Mouse (Mus musculus): ENCODE results near the gene Nipal3. TPM values are rescaled to one million over a fixed set of nuclear protein-coding genes. Genes with fewer than 3 reads are reported as not detected.
A peak's percentile ranks its signal among the peaks of the same experiment; 100 is the strongest.

The Nipal3 gene
- polyA plus RNA-seq (2014; fragmentation: Nextera tagmentation; extraction: Ambion mirVana), result 2.6 and 4.2 TPM in 2 replicates

GRCm38 (mm10) chr4:135494521-135495396, at the start of gene Nipal3, which contains the start of gene Stpg1:
TSS of gene Nipal3 (minus strand) at chr4:135495038.
TSS of gene Stpg1 (plus strand) at chr4:135494790.
- Histone ChIP-seq H3K4me3 (ENCODE audit: low read depth, low read length) (peak within 1 kb of the TSS; percentile 71), H3K27me3 (ENCODE audit: control insufficient read depth, insufficient read depth, low read length) (no peaks in the 10 kb centered on the region; the same call in 1 of the 2 replicates), H3K4me2 (peak within 1 kb of the TSS; percentile 100), H3K9ac (ENCODE audit: low read length) (peak within 1 kb of the TSS; percentile 49), H3K9me3 (ENCODE audit: control insufficient read depth, low read length) (no peaks in the 10 kb centered on the region), H3K4me1 (ENCODE audit: control insufficient read depth, insufficient read depth, low read length) (peaks cover 13% of the 10 kb centered on the region; the same call in 1 of the 2 replicates), H3K27ac (ENCODE audit: low read depth, low read length) (no peak within 1 kb of the TSS), H3K36me3 (ENCODE audit: control insufficient read depth, insufficient read depth, low read length) (no peaks in the 10 kb centered on the region)
- peak; percentile 97 for DNase-seq (ENCODE audit: low spot score, missing footprints)
- WGBS, result under 1% methylated on average over 53 of the region's 53 CpGs
- peak; percentile 93 for ATAC-seq (ENCODE audit: low FRiP score)

- H3K9ac ChIP-seq (ENCODE audit: low read length), result no peak overlapping the region
- peaks cover 21% of the 10 kb centered on the region for H3K4me1 ChIP-seq (ENCODE audit: control insufficient read depth, insufficient read depth, low read length)
- H3K36me3 ChIP-seq (ENCODE audit: control insufficient read depth, insufficient read depth, low read length), result no peaks in the 10 kb centered on the region
- H3K4me2 ChIP-seq, result no peak overlapping the region
- 95% methylated on average over 2 of the region's 2 CpGs for WGBS
- no peak for DNase-seq (ENCODE audit: low spot score, missing footprints)
- no peak overlapping the region for H3K27ac ChIP-seq (ENCODE audit: low read depth, low read length)
- no peak for ATAC-seq (ENCODE audit: low FRiP score)
- no peaks in the 10 kb centered on the region for H3K27me3 ChIP-seq (ENCODE audit: control insufficient read depth, insufficient read depth, low read length)
- H3K9me3 ChIP-seq (ENCODE audit: control insufficient read depth, low read length), result no peaks in the 10 kb centered on the region
- no peak overlapping the region for H3K4me3 ChIP-seq (ENCODE audit: low read depth, low read length)
These were observed 49.4 kb upstream of the Nipal3 start for GRCm38 (mm10) chr4:135544284-135544683.

- Histone ChIP-seq H3K4me2 (no peak overlapping the region), H3K9ac (ENCODE audit: low read length) (no peak overlapping the region), H3K36me3 (ENCODE audit: control insufficient read depth, insufficient read depth, low read length) (no peaks in the 10 kb centered on the region), H3K4me3 (ENCODE audit: low read depth, low read length) (no peak overlapping the region), H3K27ac (ENCODE audit: low read depth, low read length) (no peak overlapping the region), H3K27me3 (ENCODE audit: control insufficient read depth, insufficient read depth, low read length) (no peaks in the 10 kb centered on the region), H3K4me1 (ENCODE audit: control insufficient read depth, insufficient read depth, low read length) (peaks cover 3% of the 10 kb centered on the region; the same call in 1 of the 2 replicates), H3K9me3 (ENCODE audit: control insufficient read depth, low read length) (no peaks in the 10 kb centered on the region)
- ATAC-seq (ENCODE audit: low FRiP score) (no peak), DNase-seq (ENCODE audit: low spot score, missing footprints) (no peak)
- WGBS, result 72% methylated on average over 9 of the region's 9 CpGs
These were observed 45.2 kb upstream of the Nipal3 start for GRCm38 (mm10) chr4:135540057-135540456.

GRCm38 (mm10) chr4:135539056-135539455, 44.2 kb upstream of the Nipal3 start:
- Histone ChIP-seq H3K27me3 (ENCODE audit: control insufficient read depth, insufficient read depth, low read length) (no peaks in the 10 kb centered on the region), H3K4me2 (no peak overlapping the region), H3K27ac (ENCODE audit: low read depth, low read length) (no peak overlapping the region), H3K36me3 (ENCODE audit: control insufficient read depth, insufficient read depth, low read length) (no peaks in the 10 kb centered on the region), H3K9ac (ENCODE audit: low read length) (no peak overlapping the region), H3K4me1 (ENCODE audit: control insufficient read depth, insufficient read depth, low read length) (no peaks in the 10 kb centered on the region), H3K9me3 (ENCODE audit: control insufficient read depth, low read length) (no peaks in the 10 kb centered on the region), H3K4me3 (ENCODE audit: low read depth, low read length) (no peak overlapping the region)
- no peak for DNase-seq (ENCODE audit: low spot score, missing footprints)
- ATAC-seq (ENCODE audit: low FRiP score), result no peak
- 83% methylated on average over 12 of the region's 12 CpGs for WGBS

- H3K4me1 ChIP-seq (ENCODE audit: control insufficient read depth, insufficient read depth, low read length), result no peaks in the 10 kb centered on the region
- no peaks in the 10 kb centered on the region for H3K27me3 ChIP-seq (ENCODE audit: control insufficient read depth, insufficient read depth, low read length)
- no peak overlapping the region for H3K27ac ChIP-seq (ENCODE audit: low read depth, low read length)
- no peak for DNase-seq (ENCODE audit: low spot score, missing footprints)
- no peak overlapping the region for H3K4me3 ChIP-seq (ENCODE audit: low read depth, low read length)
- ATAC-seq (ENCODE audit: low FRiP score), result no peak
- no peaks in the 10 kb centered on the region; the same call in 1 of the 2 replicates for H3K9me3 ChIP-seq (ENCODE audit: control insufficient read depth, low read length)
- no peak overlapping the region for H3K9ac ChIP-seq (ENCODE audit: low read length)
- H3K4me2 ChIP-seq, result no peak overlapping the region
- 96% methylated on average over 3 of the region's 3 CpGs for WGBS
- no peaks in the 10 kb centered on the region for H3K36me3 ChIP-seq (ENCODE audit: control insufficient read depth, insufficient read depth, low read length)
These were observed 40.2 kb upstream of the Nipal3 start for GRCm38 (mm10) chr4:135535021-135535420.

GRCm38 (mm10) chr4:135533001-135533400, 38.2 kb upstream of the Nipal3 start:
- WGBS, result 78% methylated on average over 6 of the region's 6 CpGs
- no peak overlapping the region for H3K4me2 ChIP-seq
- no peaks in the 10 kb centered on the region; the same call in 1 of the 2 replicates for H3K9me3 ChIP-seq (ENCODE audit: control insufficient read depth, low read length)
- H3K4me1 ChIP-seq (ENCODE audit: control insufficient read depth, insufficient read depth, low read length), result no peaks in the 10 kb centered on the region
- no peak for DNase-seq (ENCODE audit: low spot score, missing footprints)
- H3K9ac ChIP-seq (ENCODE audit: low read length), result no peak overlapping the region
- H3K27me3 ChIP-seq (ENCODE audit: control insufficient read depth, insufficient read depth, low read length), result no peaks in the 10 kb centered on the region
- H3K36me3 ChIP-seq (ENCODE audit: control insufficient read depth, insufficient read depth, low read length), result no peaks in the 10 kb centered on the region
- H3K27ac ChIP-seq (ENCODE audit: low read depth, low read length), result no peak overlapping the region
- no peak for ATAC-seq (ENCODE audit: low FRiP score)
- no peak overlapping the region for H3K4me3 ChIP-seq (ENCODE audit: low read depth, low read length)

- Histone ChIP-seq H3K4me3 (ENCODE audit: low read depth, low read length) (no peak overlapping the region), H3K4me1 (ENCODE audit: control insufficient read depth, insufficient read depth, low read length) (peaks cover 2% of the 10 kb centered on the region; the same call in 1 of the 2 replicates), H3K27me3 (ENCODE audit: control insufficient read depth, insufficient read depth, low read length) (peaks cover 2% of the 10 kb centered on the region; the same call in 1 of the 2 replicates), H3K9ac (ENCODE audit: low read length) (no peak overlapping the region), H3K27ac (ENCODE audit: low read depth, low read length) (no peak overlapping the region), H3K36me3 (ENCODE audit: control insufficient read depth, insufficient read depth, low read length) (no peaks in the 10 kb centered on the region), H3K9me3 (ENCODE audit: control insufficient read depth, low read length) (no peaks in the 10 kb centered on the region; the same call in 1 of the 2 replicates), H3K4me2 (no peak overlapping the region)
- DNase-seq (ENCODE audit: low spot score, missing footprints) (no peak), ATAC-seq (ENCODE audit: low FRiP score) (no peak)
- 50% methylated on average over 9 of the region's 9 CpGs for WGBS
These were observed 37.2 kb upstream of the Nipal3 start for GRCm38 (mm10) chr4:135531771-135532613.

- Histone ChIP-seq H3K4me1 (ENCODE audit: control insufficient read depth, insufficient read depth, low read length) (peaks cover 9% of the 10 kb centered on the region; the same call in 1 of the 2 replicates), H3K27ac (ENCODE audit: low read depth, low read length) (no peak overlapping the region), H3K27me3 (ENCODE audit: control insufficient read depth, insufficient read depth, low read length) (peaks cover 2% of the 10 kb centered on the region; the same call in 1 of the 2 replicates), H3K9ac (ENCODE audit: low read length) (no peak overlapping the region), H3K4me2 (no peak overlapping the region), H3K4me3 (ENCODE audit: low read depth, low read length) (no peak overlapping the region), H3K36me3 (ENCODE audit: control insufficient read depth, insufficient read depth, low read length) (no peaks in the 10 kb centered on the region), H3K9me3 (ENCODE audit: control insufficient read depth, low read length) (no peaks in the 10 kb centered on the region; the same call in 1 of the 2 replicates)
- ATAC-seq (ENCODE audit: low FRiP score) (no peak), DNase-seq (ENCODE audit: low spot score, missing footprints) (no peak)
- 90% methylated on average over 9 of the region's 9 CpGs for WGBS
These were observed 36.4 kb upstream of the Nipal3 start for GRCm38 (mm10) chr4:135531236-135531635.
